Mouse (Mus musculus) spleen, postnatal 4 days (tissue): ENCODE data around the gene Sav1.
A peak's percentile ranks its signal among the peaks of the same experiment; 100 is the strongest.

Experiments used
- DNase-seq, 2 experiments: peaks; one replicate each; pipeline ENCODE4 v3.0.0; 2022; ENCODE audit warnings: low spot score in 2 of 2

The Sav1 gene

DNA sequence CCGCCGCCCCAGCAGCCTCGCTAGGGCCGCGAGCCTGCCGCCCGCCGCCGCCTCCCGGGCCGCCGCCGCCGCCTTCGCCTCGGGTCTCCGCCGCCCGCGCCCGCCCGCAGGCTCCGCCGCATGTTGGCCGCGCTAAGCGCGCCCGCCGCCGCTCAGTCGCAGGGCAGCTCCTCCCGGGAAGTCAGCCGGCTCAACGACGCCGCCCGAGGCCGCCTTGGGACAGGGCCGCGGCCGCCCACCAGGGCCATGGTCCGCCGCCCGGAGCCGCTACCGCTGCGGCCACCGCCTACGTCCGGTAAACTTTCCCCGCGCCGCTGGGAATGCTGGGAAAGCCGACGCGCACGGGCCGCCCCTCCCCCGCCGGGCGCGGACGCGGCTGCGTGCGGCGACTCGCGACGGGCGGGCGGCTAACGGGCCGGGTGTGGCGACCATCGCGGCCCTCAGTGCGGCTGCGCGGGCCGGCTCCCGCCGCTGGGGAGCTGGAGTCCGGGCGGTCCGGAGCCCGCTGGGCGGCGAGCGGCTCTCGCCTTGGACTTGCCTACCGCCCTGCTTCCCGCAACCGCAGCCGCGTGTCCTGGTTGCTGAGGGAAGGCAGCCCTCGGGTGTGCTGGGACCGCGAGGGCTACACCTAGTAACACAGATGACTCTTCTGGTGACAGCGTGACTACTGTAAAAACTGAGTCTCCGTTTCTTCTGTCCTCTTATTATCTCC lies at the start of gene Sav1:
Sav1 (minus strand) TSS at position 217 of the 712 bp plus-strand sequence.
- peak; percentile 88 to 94 for DNase-seq

DNA sequence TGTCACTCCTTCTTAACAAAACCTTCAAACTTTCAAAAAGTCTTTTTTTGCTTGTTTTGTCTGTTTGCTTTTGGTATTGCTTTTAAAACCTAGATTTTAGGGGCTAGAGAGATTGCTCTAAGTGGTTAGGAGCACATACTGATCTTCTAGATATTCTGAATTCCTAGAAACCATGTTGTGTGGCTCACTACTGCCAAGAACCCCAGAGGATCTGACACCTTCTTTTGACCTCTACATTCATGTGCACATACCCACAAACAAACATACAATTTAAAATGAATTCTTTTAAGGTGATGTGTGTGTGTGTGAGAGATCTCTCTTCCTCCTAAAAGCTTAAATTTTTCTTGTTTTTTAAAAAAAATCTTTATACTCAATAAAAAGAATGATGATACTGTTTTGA lies 39.4 kb upstream of the Sav1 start:
- DNase-seq, result no peak

DNA sequence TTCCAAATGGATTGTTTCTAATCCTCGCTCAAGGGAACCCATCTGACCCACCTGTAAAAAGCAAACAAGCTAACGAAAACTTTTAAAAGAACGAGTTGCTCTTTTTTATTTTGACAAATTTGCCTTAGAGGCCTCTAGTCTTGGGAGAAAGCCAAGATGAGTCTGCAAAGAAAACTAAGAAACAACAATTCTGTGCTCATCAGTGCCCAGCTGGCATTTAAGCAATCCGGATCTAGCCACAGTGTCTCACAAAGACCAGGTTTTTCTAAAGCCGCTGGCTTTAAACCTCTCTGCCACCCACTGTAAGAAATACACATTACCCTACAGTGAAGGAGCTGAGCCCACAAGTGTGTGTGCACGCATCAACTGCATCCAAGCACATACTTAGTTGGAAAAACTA lies 38.6 kb upstream of the Sav1 start:
- DNase-seq, result no peak

DNA sequence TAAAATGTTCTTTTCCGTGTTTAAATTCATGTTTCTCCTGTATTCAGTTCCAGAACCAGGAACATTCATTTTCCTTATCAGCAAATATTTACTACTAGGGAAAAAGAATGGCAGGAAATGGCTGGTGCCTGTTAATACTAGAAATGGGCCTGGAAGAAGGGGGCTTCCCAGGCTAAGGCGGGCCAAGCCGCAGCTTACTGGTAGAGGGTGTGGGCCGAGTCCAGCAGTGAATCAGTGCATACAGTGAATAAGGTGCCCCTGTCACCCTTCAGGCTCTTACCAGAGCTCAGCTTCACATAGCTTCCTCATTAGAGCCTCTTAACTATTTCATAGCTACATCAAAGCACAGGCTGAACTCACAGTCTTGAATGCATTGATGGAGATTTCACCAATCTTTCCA lies 36.8 kb upstream of the Sav1 start:
- no peak for DNase-seq

DNA sequence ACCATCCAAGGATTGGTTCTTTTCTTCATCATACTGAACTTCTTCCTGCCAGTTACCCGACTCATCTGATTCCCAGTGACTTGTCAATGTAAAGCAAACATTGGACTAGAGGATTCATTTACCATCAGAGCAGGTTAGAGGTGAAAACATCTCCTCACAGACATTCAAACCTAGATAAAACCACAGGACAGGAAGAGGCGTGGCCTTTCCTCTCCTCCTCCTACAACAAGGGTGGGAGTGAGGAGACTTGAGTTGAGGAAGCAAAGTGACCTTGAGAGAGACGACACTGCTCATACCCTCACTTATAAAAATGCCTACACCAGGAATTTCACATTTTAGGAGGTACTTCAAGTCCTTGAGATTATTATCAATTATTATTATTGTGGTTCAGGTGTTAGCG lies 31.4 kb upstream of the Sav1 start:
- DNase-seq, result no peak

DNA sequence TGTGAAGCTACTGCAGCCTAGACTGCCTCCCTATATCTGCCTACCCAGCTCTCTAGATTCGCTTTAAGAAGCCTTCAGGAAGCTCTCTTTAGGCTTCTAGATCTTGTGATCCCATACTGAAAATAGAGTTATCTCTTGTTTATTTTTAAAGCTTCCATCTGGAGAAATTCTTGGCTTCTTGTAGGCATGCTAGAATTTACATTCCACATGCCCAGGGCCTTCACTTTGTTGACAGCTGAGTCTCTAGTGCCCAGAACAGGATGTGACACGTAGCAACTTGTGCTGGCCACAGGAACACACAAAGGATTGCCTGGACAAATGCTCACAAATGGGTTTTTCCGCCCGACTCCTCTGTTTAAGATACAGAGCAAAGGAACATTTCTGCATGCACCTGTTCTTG lies 29.1 kb upstream of the Sav1 start:
- DNase-seq, result no peak

DNA sequence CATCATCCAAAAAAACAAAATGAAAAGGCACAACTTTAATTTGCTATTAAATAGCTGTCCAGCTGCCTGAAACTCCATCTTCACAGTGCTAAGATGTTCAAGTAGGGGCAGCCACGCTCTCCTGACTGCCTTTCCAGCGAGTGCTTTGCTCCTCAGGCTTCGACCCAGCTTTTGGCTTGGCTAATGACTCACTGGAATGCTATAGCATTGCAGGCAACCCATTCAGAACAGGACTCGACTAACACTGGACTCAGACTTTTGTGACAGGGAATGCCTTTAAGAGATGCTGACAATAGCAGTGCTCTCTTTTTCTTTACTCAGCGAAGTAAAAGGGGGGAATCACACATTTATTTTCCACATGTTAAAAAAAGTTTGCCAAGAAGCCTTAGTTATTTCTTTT lies 24.9 kb upstream of the Sav1 start:
- no peak for DNase-seq

DNA sequence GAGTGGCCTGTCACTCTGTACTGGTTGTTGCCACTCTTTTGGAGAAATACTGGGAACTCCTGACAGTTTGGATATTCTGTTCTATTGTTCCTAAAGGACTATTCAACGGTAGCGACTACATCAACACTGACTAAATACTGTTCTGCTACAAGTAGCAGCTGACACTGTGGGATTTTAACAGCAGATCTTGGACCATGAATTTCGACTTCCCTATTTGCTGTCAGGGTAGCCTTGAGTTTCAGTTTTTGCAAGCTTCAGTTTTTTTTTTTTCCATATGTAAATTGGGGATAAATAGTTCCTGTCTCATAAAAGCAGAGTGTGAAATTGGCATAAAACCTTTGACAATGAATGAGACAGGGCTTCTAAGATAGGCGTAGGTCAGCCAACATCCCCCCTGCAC lies 23.6 kb upstream of the Sav1 start:
- DNase-seq, result no peak

DNA sequence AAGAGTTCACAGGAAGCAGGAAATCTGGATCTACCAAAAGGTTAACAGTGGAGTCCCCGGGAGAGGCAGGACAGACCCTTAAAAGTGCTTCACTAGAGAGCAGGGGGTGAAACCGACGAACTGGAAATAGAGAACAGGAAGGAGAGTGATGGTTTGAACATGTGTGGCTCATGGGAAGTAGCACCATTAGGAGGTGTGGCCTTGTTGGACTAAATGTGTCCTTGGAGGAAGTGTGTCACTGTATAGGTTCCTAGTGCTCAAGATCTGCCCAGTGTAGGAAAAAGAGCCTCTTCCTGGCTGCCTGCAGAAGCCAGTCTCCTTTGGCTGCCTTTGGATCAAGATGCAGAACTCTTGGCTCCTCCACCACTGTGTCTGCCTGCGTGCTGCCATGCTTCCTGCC lies 18.3 kb upstream of the Sav1 start:
- DNase-seq, result no peak

DNA sequence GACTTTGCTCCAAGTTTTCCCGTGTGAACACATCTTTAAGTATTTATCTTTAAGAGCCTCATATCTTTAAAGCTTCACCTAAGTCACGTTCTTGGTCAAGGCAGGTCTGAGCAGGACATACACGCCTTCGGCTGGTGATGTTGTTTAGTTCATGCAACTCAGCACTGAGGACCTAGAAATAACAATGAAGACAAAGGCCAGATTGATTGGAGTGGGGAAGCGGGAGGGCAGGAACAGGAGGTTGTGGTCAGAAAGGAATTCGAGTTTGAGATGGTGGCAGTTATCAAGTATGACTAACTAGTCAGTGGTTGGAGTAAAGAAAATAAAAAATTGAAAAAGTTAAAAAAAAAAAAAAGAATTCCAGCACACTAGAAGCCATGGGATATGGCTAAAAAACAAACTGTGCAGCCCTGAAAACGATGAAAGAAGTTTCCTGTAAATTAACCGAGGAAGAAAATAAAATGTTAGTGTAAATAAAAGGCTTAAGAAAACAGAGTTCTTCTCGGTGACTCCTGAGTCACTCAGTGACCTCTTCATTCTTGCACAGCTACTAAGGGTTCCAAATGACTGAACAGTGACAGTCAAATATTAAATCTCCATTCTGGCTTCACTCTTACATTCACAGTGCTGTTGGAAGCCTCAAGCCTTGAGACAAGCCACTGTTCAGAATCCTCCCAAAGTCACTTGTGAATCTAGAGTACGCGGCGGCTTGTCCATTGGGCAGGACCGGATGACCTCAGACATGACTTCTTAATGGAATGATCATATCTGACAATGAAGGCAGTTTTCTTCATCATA lies 11.6 kb upstream of the Sav1 start:
- no peak for DNase-seq

DNA sequence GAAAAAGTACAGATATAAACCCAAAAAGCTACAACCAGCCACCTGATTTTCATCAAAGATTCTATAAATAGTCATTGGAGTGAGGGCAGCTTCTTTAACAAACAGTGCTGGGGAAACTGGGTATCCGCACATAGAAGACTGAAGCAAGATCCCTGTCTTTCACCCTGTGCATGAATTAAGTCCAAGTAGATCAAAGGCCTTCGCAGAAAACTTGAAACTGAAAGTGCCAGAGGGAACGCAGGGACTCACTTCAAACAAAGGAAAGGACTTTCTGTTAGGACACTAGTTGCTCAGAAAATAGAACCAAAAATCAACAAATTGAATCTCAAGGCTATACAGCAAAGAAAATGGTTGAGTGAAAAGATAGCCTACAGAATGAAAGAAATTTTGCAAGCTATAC lies 8.6 kb upstream of the Sav1 start:
- no peak for DNase-seq

DNA sequence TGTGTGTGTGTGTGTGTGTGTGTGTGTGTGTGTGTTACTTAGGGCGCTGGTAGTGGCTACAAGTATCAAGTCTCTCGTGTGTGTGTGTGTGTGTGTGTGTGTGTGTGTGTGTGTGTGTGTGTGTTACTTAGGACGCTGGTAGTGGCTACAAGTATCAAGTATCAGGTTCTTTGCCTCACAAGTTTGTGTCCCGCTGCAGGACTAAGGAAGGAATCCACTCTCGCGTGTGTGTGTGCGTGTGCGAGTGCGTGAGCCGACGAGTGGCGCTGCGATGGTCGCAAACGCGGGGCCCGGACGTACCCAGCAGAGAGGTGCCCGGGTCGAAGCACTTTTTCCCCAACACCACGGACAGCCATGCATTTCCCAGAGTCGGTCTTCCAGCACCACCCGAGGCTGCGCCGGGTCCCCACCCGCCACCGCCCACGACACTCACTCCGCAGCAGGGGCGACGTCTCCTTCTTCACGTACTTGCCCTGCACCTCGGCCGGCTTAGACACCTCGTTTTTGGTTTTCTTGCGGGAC lies 500 bp downstream of the Sav1 start:
- peak in 1 of 2 experiments; percentile 80 for DNase-seq

DNA sequence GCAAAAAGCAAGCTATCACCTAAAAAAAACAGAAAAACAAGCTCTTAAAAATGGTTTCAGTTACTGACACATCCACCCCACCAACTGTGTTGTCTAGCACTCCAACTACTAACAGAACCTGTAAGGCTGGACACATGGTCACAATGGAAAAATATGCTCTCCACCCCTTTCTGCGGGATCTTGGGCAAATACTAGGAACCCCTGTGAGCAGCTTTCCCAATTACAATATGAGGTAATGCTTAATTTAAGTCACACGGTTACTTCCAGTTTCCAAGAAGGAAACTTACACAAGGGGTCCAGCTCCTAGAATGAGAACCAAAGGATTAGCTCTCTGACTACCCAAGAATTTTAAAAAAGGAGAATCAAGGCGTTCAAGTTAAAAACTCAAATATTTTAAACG lies 1.3 kb downstream of the Sav1 start:
- no peak for DNase-seq

DNA sequence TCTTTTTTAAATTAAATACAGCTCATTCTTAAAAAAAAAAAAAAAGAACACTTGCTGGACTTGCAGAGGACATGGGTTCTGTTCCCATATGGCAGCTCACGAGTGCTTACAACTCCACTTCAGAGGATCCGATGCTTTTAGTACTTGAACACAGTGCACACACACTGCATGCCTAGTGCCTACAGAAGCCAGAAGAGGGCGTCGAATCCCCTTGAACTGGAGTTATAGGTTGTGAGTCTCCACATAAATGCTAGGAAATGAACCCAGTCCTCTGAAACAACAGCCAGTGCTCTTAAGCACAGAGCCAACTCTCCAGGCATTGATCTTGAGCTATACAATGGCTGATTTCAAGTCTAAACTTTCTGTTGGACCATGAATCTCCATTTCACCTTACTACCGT lies 3.9 kb downstream of the Sav1 start:
- DNase-seq, result no peak

DNA sequence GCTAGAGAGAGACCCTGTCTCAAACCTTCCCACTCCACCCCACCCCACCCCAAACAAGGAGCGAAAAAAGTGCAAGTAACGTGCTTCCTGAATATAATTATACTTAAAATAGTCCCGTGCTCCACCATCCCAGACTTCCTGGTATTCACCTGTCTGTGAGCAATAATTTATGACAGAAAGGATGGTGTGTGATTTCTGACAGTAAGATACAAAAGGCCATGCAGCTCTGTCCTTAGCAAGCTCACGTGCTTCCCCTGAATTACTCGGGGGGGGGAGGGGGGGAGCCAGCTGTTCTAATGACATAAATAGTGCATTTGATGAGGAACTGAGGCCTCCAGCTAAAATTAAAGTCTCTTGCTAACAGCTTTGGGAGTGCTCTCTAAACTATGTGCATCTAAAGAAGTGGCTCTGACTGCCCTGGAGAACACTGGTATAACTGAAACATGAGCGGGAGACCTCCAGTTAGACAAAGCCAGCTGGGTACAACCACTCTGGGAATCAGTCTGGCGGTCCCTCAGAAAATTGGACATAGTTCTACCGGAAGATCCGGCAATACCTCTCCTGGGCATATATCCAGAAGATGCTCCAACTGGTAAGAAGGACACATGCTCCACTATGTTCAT lies 9.3 kb downstream of the Sav1 start:
- no peak for DNase-seq

DNA sequence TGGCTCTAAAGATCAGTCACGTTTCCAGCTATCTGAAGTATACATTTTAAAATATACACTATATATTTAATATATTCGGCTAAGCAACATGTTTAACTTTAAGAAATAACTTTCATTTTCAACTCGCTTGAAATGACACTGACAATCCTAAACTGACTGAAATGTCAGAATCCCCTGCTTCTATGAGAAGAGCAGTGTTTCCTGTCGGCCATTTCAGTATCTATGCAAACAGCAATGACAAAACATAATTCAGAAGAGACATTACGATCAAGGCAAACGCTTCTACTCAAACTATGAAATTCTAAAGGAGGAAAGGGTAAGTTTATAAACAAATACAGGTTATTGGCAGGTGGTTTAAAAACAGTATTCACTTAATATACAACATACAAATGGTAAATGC lies 10.1 kb downstream of the Sav1 start:
- no peak for DNase-seq

DNA sequence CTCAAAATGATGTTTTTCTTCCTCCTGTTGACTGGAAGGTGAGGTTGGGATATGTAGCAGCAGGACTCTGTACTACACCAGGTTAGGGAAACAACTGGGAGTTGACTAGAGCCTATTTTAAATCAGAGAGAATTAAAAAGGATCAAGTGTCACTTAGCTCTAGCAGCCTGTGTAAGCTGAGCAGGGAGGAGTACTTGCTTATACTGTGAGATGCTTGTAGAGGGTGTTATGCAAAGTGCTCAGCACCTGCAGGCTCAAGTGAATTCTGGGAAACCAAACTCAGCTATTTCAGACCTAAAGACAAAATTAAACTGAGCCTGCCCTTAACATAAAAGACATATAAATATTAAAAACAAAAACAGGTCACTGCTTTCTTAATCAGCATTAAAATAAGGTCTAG lies 13.1 kb downstream of the Sav1 start:
- no peak for DNase-seq

DNA sequence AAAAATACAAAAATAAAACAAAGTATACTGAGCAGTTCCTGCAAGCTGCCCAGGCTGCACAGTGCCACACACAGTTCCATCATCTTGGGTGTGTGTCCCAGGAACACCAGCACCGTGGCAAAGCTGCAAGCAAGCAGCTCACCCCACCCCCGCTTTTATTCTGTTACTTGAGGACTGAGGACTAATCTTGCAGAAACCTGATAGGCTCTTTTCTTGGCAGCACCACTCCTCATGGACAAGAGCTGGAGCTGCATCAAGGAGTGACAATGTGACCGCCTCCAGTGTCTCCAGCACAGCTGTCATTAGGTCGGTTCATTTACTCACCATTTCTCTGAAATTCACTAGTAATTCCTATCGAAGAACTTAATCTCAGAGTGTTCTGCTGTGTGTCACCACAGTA lies 18.6 kb downstream of the Sav1 start:
- DNase-seq, result no peak

DNA sequence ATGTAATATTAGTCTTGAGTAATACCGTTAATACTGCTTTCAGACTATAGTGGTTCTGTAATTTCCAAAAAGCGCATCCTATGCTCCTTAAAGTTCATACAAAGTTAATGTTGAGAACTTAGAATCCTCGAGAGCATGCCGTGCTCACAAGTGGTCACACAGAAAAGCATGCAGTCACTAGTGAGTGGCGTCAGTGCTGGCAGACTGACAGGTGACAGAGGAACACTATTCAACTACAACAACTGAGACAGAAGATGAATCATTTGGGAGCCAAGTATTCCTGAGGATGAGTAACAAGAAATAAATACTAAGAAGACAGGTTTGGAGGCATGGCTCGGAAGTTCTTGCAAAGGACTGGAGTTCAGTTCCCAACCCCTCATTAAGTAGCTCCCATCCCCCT lies 19.7 kb downstream of the Sav1 start:
- DNase-seq, result no peak

DNA sequence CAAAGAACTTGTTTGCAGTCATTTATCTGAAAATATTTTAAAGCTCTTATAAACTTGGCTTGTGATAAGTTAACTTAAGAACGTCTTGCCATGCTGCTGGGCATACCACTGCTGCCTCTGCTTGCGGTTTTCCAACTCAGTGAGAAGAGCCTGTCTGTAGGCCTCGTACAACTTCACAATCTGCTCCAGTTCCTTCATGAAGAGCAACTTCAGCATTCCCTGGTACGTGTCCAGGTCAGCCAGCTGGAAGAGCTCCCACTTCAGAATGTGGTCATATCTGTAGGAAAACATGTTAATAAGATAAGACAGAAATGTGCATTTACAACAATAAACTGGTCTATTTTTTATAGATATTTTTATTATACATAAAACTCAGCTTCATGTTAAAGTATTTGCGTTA lies 20.7 kb downstream of the Sav1 start:
- no peak for DNase-seq

DNA sequence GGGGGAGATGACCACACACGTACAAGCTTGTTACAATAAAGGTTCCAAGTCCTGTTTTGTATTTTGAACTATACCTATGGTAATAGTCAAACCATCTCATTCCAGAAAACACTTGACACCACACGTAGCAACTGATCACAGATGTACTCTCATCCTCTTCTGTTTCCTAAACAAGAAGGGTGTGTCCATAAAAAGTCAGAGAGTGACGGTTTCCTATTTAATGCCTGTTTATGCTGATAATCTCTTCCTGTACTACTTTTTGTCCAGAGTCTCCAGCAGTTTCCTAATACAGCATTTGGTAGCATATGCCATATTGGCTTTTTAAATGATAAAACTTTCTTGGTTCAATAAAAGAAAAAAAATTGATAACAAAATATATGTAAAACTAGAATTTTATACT lies 21.2 kb downstream of the Sav1 start:
- no peak for DNase-seq

DNA sequence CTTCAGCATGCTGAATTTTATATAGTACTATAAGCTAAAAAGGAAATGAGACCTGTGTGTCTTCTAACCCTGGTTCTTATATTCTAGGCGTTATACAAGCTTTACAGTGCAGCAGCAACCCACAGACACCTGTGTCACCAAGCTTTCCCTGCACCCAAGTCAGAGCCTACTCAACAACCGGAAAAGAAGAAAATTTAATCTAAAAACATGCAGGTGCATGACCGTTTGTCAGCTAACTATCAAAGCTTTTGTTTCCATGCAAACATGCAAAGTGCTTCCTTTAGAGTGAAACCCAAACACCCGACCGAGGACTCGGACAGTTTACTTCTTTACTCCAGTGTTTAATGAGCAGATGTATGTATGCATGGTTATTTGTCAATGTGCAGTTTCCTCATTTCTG lies 23.7 kb downstream of the Sav1 start:
- DNase-seq, result no peak

DNA sequence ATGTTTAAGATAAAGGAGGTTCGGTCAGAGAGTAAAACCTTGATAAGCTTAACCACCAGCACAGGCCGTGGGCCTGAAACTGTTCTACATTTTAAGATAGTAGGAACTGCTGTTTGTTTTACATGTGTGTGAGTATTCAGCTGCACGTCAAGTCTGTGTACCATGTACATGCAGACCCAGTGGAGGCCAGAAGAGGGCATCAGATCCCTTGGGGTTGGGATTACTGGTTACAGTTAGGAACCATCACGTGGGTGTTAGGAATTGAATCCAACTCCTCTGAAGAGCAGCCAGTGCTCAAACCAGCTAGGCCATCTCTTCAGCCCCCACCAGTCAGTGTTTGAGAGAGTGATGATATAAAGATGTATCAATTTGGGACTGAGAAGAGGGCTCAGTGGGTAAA lies 24.3 kb downstream of the Sav1 start:
- DNase-seq, result peak; percentile 66 to 79
